Mouse (Mus musculus): Measurements from ENCODE around the gene Gabrb3.

- TF ChIP-seq CTCF (IDR thresholded peaks at IDR 0.05; ENCODE audit: extremely low read depth, insufficient read depth, low read length) = peak; percentile 73
- peak; percentile 23; the same call in 1 of the 2 replicates for TF ChIP-seq POLR2A (IDR thresholded peaks at IDR 0.05; ENCODE audit: extremely low read depth, insufficient read depth, low read length)
Measured at GRCm38 (mm10) chr7:57384112-57384511, 35.4 kb upstream of the Gabrb3 start.
